Mouse (Mus musculus): ENCODE results near the gene Try5. TPM values are rescaled to one million over a fixed set of nuclear protein-coding genes. Genes with fewer than 3 reads are reported as not detected.
"Not testable (repeated sequence)": the region's sequence is repeated elsewhere in the genome, so short reads cannot be mapped to it uniquely, and the experiment has no call there.

Gene Try5
- not detected in 2 replicates for polyA plus RNA-seq (2015; fragmentation: Nextera tagmentation; extraction: Ambion mirVana)

GRCm38 (mm10) chr6:41316741-41317140 is at the start of gene Try5:
Gene Try5 (minus strand): TSS chr6:41316841.
- not testable (repeated sequence) for H3K4me1 ChIP-seq (replicated peaks); H3K4me2 ChIP-seq; H3K36me3 ChIP-seq; H3K4me3 ChIP-seq; H3K27ac ChIP-seq (replicated peaks); H3K9me3 ChIP-seq; H3K9ac ChIP-seq; ATAC-seq (ENCODE audit: low read depth); H3K27me3 ChIP-seq
- 79% methylated on average over 3 of the region's 3 CpGs for WGBS

GRCm38 (mm10) chr6:41353932-41354331 is 37.3 kb upstream of the Try5 start, which contains the start of gene Try10:
Gene Try10 (plus strand): TSS chr6:41354105.
- WGBS = 89% methylated on average over 2 of the region's 2 CpGs
- no peaks in the 10 kb centered on the region for H3K27me3 ChIP-seq
- ATAC-seq (ENCODE audit: low read depth) = no peak
- H3K4me3 ChIP-seq = no peak within 1 kb of the TSS
- H3K36me3 ChIP-seq = no peaks in the 10 kb centered on the region
- no peak within 1 kb of the TSS for H3K4me2 ChIP-seq
- H3K27ac ChIP-seq (replicated peaks) = no peak within 1 kb of the TSS
- no peaks in the 10 kb centered on the region for H3K9me3 ChIP-seq
- H3K4me1 ChIP-seq (replicated peaks) = no peaks in the 10 kb centered on the region
- H3K9ac ChIP-seq = no peak within 1 kb of the TSS

DNA sequence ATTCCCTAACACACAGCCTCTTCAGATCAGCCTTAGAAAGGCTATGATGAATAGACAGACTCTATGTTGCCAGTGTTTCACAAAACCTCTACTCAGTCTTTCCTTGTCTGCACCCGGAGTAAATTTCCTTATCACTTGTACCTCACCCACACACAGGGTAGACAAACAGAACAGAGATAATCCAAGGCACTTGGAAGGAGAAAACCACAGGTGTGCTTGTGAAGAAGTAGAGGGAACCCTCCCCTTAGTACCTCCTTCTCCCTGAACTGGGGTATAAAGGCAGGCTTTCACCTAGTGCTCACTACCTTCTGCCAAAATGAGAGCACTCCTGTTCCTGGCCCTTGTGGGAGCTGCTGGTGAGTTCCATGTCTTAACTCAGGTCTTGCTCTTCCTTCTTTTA is 14.7 kb downstream of the Try5 start, which contains the start of gene Try4:
TSS of gene Try4 (plus strand) at position 301 of the 400 bp plus-strand sequence.
- no peak within 1 kb of the TSS for H3K9ac ChIP-seq
- WGBS = 94% methylated on average over 1 of the region's 1 CpGs
- H3K9me3 ChIP-seq = no peaks in the 10 kb centered on the region
- no peaks in the 10 kb centered on the region for H3K27me3 ChIP-seq
- H3K4me1 ChIP-seq (replicated peaks) = no peaks in the 10 kb centered on the region
- no peak within 1 kb of the TSS for H3K4me2 ChIP-seq
- ATAC-seq (ENCODE audit: low read depth) = no peak
- H3K4me3 ChIP-seq = no peak within 1 kb of the TSS
- no peak within 1 kb of the TSS for H3K27ac ChIP-seq (replicated peaks)
- H3K36me3 ChIP-seq = no peaks in the 10 kb centered on the region

- Histone ChIP-seq H3K36me3 (no peaks in the 10 kb centered on the region), H3K27ac (replicated peaks) (no peak overlapping the region), H3K4me2 (no peak overlapping the region), H3K9me3 (no peaks in the 10 kb centered on the region), H3K4me3 (no peak overlapping the region), H3K27me3 (no peaks in the 10 kb centered on the region), H3K9ac (no peak overlapping the region), H3K4me1 (replicated peaks) (no peaks in the 10 kb centered on the region)
- WGBS = 19% methylated on average over 1 of the region's 1 CpGs
- ATAC-seq (ENCODE audit: low read depth) = no peak
Observed at GRCm38 (mm10) chr6:41298255-41298654, 18.4 kb downstream of the Try5 start.

GRCm38 (mm10) chr6:41266140-41266539 is 50.5 kb downstream of the Try5 start:
- no peaks in the 10 kb centered on the region for H3K9me3 ChIP-seq
- no peaks in the 10 kb centered on the region for H3K27me3 ChIP-seq
- no peak overlapping the region for H3K27ac ChIP-seq (replicated peaks)
- no peak overlapping the region for H3K4me2 ChIP-seq
- H3K9ac ChIP-seq = no peak overlapping the region
- no peaks in the 10 kb centered on the region for H3K36me3 ChIP-seq
- H3K4me3 ChIP-seq = no peak overlapping the region
- H3K4me1 ChIP-seq (replicated peaks) = no peaks in the 10 kb centered on the region
- no peak for ATAC-seq (ENCODE audit: low read depth)
- WGBS = 88% methylated on average over 6 of the region's 6 CpGs

- no peaks in the 10 kb centered on the region for H3K27me3 ChIP-seq
- no peaks in the 10 kb centered on the region for H3K4me1 ChIP-seq (replicated peaks)
- no peak overlapping the region for H3K9ac ChIP-seq
- H3K27ac ChIP-seq (replicated peaks) = no peak overlapping the region
- ATAC-seq (ENCODE audit: low read depth) = no peak
- no peak overlapping the region for H3K4me3 ChIP-seq
- H3K4me2 ChIP-seq = no peak overlapping the region
- no peaks in the 10 kb centered on the region for H3K9me3 ChIP-seq
- no peaks in the 10 kb centered on the region for H3K36me3 ChIP-seq
- WGBS = 48% methylated on average over 3 of the region's 3 CpGs
Observed at GRCm38 (mm10) chr6:41262796-41263195, 53.8 kb downstream of the Try5 start.

Other genes starting within 250 kb of the Try5 start
- gene Try4, start 14.6 kb downstream of the Try5 start, polyA plus RNA-seq (2015; fragmentation: Nextera tagmentation; extraction: Ambion mirVana) = not detected in 2 replicates
- gene Try10, start 37.3 kb upstream of the Try5 start, polyA plus RNA-seq (2015; fragmentation: Nextera tagmentation; extraction: Ambion mirVana) = not detected in 2 replicates
- not detected in 2 replicates for gene Prss3, start 60.8 kb upstream of the Try5 start, polyA plus RNA-seq (2015; fragmentation: Nextera tagmentation; extraction: Ambion mirVana)
- not detected in 2 replicates for gene Gm5771, start 75.5 kb upstream of the Try5 start, polyA plus RNA-seq (2015; fragmentation: Nextera tagmentation; extraction: Ambion mirVana)
- gene Gm10334, start 129.3 kb upstream of the Try5 start, polyA plus RNA-seq (2015; fragmentation: Nextera tagmentation; extraction: Ambion mirVana) = not detected in 2 replicates
- not detected in 2 replicates for gene Prss1, start 142.1 kb upstream of the Try5 start, polyA plus RNA-seq (2015; fragmentation: Nextera tagmentation; extraction: Ambion mirVana)
- gene Prss2, start 204.9 kb upstream of the Try5 start, polyA plus RNA-seq (2015; fragmentation: Nextera tagmentation; extraction: Ambion mirVana) = not detected in 2 replicates

Data from neural tube, embryonic 13.5 days (tissue).